Comparison of ENCODE assay signal across 19 mouse cellular contexts in genomic region chr14:73891451-73891850, GRCm38 (mm10).
"Had no signal": no experiment of that assay in that cellular context is flagged by ENCODE, and none has a peak within 500 bp of the region (broad histone marks: within the 10 kb centered on the region; RNA-seq: fewer than 3 reads in every experiment).

No protein-coding gene starts in this region.

- H3K4me1 ChIP-seq: midbrain, embryonic 10.5 days; midbrain, embryonic 12.5 days; neural tube, embryonic 13.5 days; neural tube, embryonic 15.5 days; stomach, embryonic 15.5 days had no signal

- ATAC-seq: midbrain, embryonic 16.5 days had no signal

- H3K27me3 ChIP-seq: megakaryocyte, embryonic 14.5 days; midbrain, embryonic 12.5 days; neural tube, embryonic 13.5 days; neural tube, embryonic 15.5 days; stomach, embryonic 15.5 days had no signal

- H3K4me3 ChIP-seq: megakaryocyte, embryonic 14.5 days; midbrain, embryonic 10.5 days; midbrain, embryonic 12.5 days; myocyte; neural tube, embryonic 13.5 days; neural tube, embryonic 15.5 days; stomach, embryonic 15.5 days had no signal

- H3K36me3 ChIP-seq: midbrain, embryonic 10.5 days; midbrain, embryonic 12.5 days; neural tube, embryonic 13.5 days; neural tube, embryonic 15.5 days; stomach, embryonic 15.5 days had no signal

- H3K9ac ChIP-seq: lung, embryonic 14.5 days; midbrain, embryonic 12.5 days; neural tube, embryonic 13.5 days; neural tube, embryonic 15.5 days; stomach, embryonic 15.5 days had no signal

- H3K9me3 ChIP-seq: megakaryocyte, embryonic 14.5 days; midbrain, embryonic 10.5 days; midbrain, embryonic 12.5 days; neural tube, embryonic 13.5 days; neural tube, embryonic 15.5 days; stomach, embryonic 15.5 days had no signal

- H3K27ac ChIP-seq: midbrain, embryonic 10.5 days; midbrain, embryonic 12.5 days; neural tube, embryonic 13.5 days; neural tube, embryonic 15.5 days; stomach, embryonic 15.5 days; stomach, postnatal 0 days had no signal

- DNase-seq: lung, adult 18-20 months; lung, embryonic 14.5 days; lung, postnatal 10 days; lung, postnatal 4 days; midbrain, embryonic 14.5 days; retina, postnatal 1 day; right cerebral cortex, postnatal 14 days; thymus, adult 2 months; thymus, postnatal 25 days; thymus, postnatal 4 days had no signal
